ENCODE assay signal across 29 mouse cellular contexts in the genomic region with DNA sequence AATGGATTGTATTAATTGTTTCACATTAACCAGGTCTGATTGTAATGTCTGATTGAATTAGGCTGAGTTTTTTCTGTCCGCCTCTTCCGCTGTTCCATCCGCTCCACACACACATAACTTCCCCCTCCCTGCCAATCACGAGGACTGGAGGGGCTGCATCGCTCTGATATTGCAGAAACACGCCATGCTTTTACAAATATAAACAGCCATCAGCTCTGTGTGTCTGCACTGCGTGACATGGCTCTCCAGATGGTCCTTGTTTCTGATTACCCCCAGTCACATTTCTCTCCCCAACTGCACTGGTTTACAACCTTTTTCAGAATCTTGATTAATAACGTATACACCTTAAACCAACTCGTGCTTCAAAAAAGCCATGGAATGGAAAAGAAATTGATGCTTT.
DNase-seq lines count a peak whose midpoint lies in the region; ATAC-seq and TF ChIP-seq lines count a peak whose summit lies in the region.
"Had no signal": no experiment of that assay in that cellular context is flagged by ENCODE, and none has a peak within 500 bp of the region (broad histone marks: within the 10 kb centered on the region; RNA-seq: fewer than 3 reads in every experiment).

No protein-coding gene starts in this region.

- 0 out of 2 replicates have a peak overlapping the region, but pooled peaks have one; percentile 8 for H3K27ac ChIP-seq in forebrain, embryonic 13.5 days
- H3K27ac ChIP-seq in forebrain, postnatal 0 days (ENCODE audit: low read depth, low read length) = no peak overlapping the region; the same call in 1 of the 2 replicates
- peak overlapping the region; percentile 16; the same call in 1 of the 2 replicates for H3K27ac ChIP-seq in left cerebral cortex, adult 2 months
- H3K27ac ChIP-seq in forebrain, embryonic 15.5 days (replicated peaks) = 0 out of 2 replicates have a peak overlapping the region, but pooled peaks have one; percentile 4
- H3K27ac ChIP-seq: heart, embryonic 10.5 days; heart, embryonic 15.5 days; kidney, embryonic 15.5 days; limb, embryonic 10.5 days; limb, embryonic 15.5 days; liver, embryonic 13.5 days; midbrain, embryonic 12.5 days; stomach, embryonic 15.5 days had no signal

- H3K36me3 ChIP-seq in forebrain, embryonic 13.5 days (ENCODE audit: poor library complexity, severe bottlenecking) = peaks cover 7% of the 10 kb centered on the region; the same call in 1 of the 2 replicates
- no peaks in the 10 kb centered on the region for H3K36me3 ChIP-seq in forebrain, postnatal 0 days (ENCODE audit: insufficient read depth)
- H3K36me3 ChIP-seq in forebrain, embryonic 15.5 days = no peaks in the 10 kb centered on the region
- H3K36me3 ChIP-seq: heart, embryonic 10.5 days; heart, embryonic 15.5 days; kidney, embryonic 15.5 days; limb, embryonic 10.5 days; limb, embryonic 15.5 days; liver, embryonic 13.5 days; midbrain, embryonic 12.5 days; stomach, embryonic 15.5 days had no signal

- H3K27me3 ChIP-seq in forebrain, embryonic 13.5 days = no peaks in the 10 kb centered on the region
- H3K27me3 ChIP-seq in forebrain, postnatal 0 days (ENCODE audit: insufficient read depth, low read length) = no peaks in the 10 kb centered on the region
- no peaks in the 10 kb centered on the region for H3K27me3 ChIP-seq in forebrain, embryonic 15.5 days
- H3K27me3 ChIP-seq: heart, embryonic 15.5 days; kidney, embryonic 15.5 days; limb, embryonic 15.5 days; liver, embryonic 13.5 days; megakaryocyte, embryonic 14.5 days; midbrain, embryonic 12.5 days; Patski; stomach, embryonic 15.5 days had no signal

- H3K4me2 ChIP-seq in forebrain, embryonic 13.5 days = no peak overlapping the region
- no peak overlapping the region for H3K4me2 ChIP-seq in forebrain, postnatal 0 days (ENCODE audit: low read depth)
- no peak overlapping the region for H3K4me2 ChIP-seq in forebrain, embryonic 15.5 days (replicated peaks)
- H3K4me2 ChIP-seq: heart, embryonic 15.5 days; kidney, embryonic 15.5 days; limb, embryonic 15.5 days; liver, embryonic 13.5 days; midbrain, embryonic 12.5 days; stomach, embryonic 15.5 days had no signal

- no peak for ATAC-seq in forebrain, embryonic 13.5 days
- no peak for ATAC-seq in forebrain, postnatal 0 days
- 0 out of 2 replicates have a peak, but pooled peaks have one; percentile 39 for ATAC-seq in forebrain, embryonic 15.5 days (replicated peaks)
- no peak for ATAC-seq in erythroblast, adult 5-6 weeks (replicated peaks; ENCODE audit: low FRiP score, poor library complexity, severe bottlenecking)
- ATAC-seq: hindbrain, embryonic 16.5 days; lung, postnatal 0 days; Patski had no signal

- intact Hi-C loops in left cerebral cortex, adult 2 months (cut with DNase I) = loop anchor here (10.0 kb wide), 1 partner anchor 204 kb away; no protein-coding TSS in a partner anchor

- peaks cover 39% of the 10 kb centered on the region for H3K4me1 ChIP-seq in forebrain, embryonic 13.5 days
- H3K4me1 ChIP-seq in forebrain, postnatal 0 days (ENCODE audit: insufficient read depth) = peaks cover 20% of the 10 kb centered on the region
- H3K4me1 ChIP-seq in forebrain, embryonic 15.5 days = peaks cover 35% of the 10 kb centered on the region
- H3K4me1 ChIP-seq: limb, embryonic 15.5 days; liver, embryonic 13.5 days; megakaryocyte, embryonic 14.5 days; stomach, embryonic 15.5 days had no signal

- 66% methylated on average over 9 of the region's 9 CpGs for WGBS in forebrain, embryonic 13.5 days
- 51% methylated on average over 9 of the region's 9 CpGs for WGBS in forebrain, postnatal 0 days
- WGBS in forebrain, embryonic 15.5 days = 49% methylated on average over 9 of the region's 9 CpGs

- TF ChIP-seq CTCF in forebrain, postnatal 0 days (IDR thresholded peaks at IDR 0.05; ENCODE audit: low read depth) = no peak
- TF ChIP-seq CTCF in left cerebral cortex, adult 2 months (IDR thresholded peaks at IDR 0.05) = no peak

- no peak overlapping the region for H3K9ac ChIP-seq in forebrain, embryonic 13.5 days
- H3K9ac ChIP-seq in forebrain, postnatal 0 days = no peak overlapping the region
- H3K9ac ChIP-seq in forebrain, embryonic 15.5 days (replicated peaks) = no peak overlapping the region
- H3K9ac ChIP-seq: heart, embryonic 15.5 days; kidney, embryonic 15.5 days; limb, embryonic 15.5 days; liver, embryonic 13.5 days; midbrain, embryonic 12.5 days; stomach, embryonic 15.5 days had no signal

- no peak overlapping the region for H3K4me3 ChIP-seq in forebrain, embryonic 13.5 days
- H3K4me3 ChIP-seq in forebrain, postnatal 0 days (ENCODE audit: low read depth, low read length) = no peak overlapping the region
- no peak overlapping the region for H3K4me3 ChIP-seq in left cerebral cortex, adult 2 months
- H3K4me3 ChIP-seq in forebrain, embryonic 15.5 days = no peak overlapping the region
- H3K4me3 ChIP-seq: heart, embryonic 10.5 days; heart, embryonic 15.5 days; kidney, embryonic 15.5 days; limb, embryonic 10.5 days; limb, embryonic 15.5 days; liver, embryonic 13.5 days; megakaryocyte, embryonic 14.5 days; midbrain, embryonic 12.5 days; stomach, embryonic 15.5 days had no signal

- DNase-seq in cerebellum, adult 9-10 months = peak; percentile 70
- DNase-seq in cerebellum, adult 11 months = no peak
- DNase-seq in forebrain, postnatal 0 days = no peak
- DNase-seq in left cerebral cortex, adult 2 months (ENCODE audit: extremely low spot score in 1 of 2, low spot score in 2 of 2) = no peak
- DNase-seq in left cerebral cortex, adult 11 months (ENCODE audit: low spot score) = no peak
- DNase-seq: adrenal gland, postnatal 10 days; gastrocnemius, postnatal 25 days; heart, adult 11 months; heart, postnatal 36 days; kidney, adult 18-20 months; kidney, postnatal 25 days; liver, embryonic 13.5 days; lung, adult 18-20 months; lung, postnatal 4 days; right cerebral cortex, postnatal 25 days had no signal

- H3K9me3 ChIP-seq in forebrain, embryonic 13.5 days (replicated peaks) = no peaks in the 10 kb centered on the region
- H3K9me3 ChIP-seq in forebrain, postnatal 0 days (ENCODE audit: low read length) = no peaks in the 10 kb centered on the region
- no peaks in the 10 kb centered on the region for H3K9me3 ChIP-seq in forebrain, embryonic 15.5 days
- H3K9me3 ChIP-seq: heart, embryonic 10.5 days; heart, embryonic 15.5 days; kidney, embryonic 15.5 days; limb, embryonic 10.5 days; limb, embryonic 15.5 days; liver, embryonic 13.5 days; midbrain, embryonic 12.5 days; stomach, embryonic 15.5 days had no signal
